Mouse (Mus musculus) left cerebral cortex, postnatal 10 days (tissue): ENCODE data around the gene D630039A03Rik. TPM values are rescaled to one million over a fixed set of nuclear protein-coding genes. Genes with fewer than 3 reads are reported as not detected.

Source experiments
- DNase-seq, 2 experiments: peaks; one replicate each; pipeline ENCODE4 v3.0.0; 2021 to 2022; ENCODE audit warnings: low spot score in 2 of 2, mixed read lengths in 1 of 2; ENCODE audit errors: extremely low spot score in 1 of 2
- intact Hi-C: fragments of 180-260 bp; cut with DNase I; formaldehyde crosslinking; loops from one replicate; pipeline ENCODE4 v1.15.1; 2025
- total RNA-seq, 2 experiments: library from RNA; stranded (reverse); gene quantifications; 2 replicates each; pipeline ENCODE4 v1.2.3; 2021

The D630039A03Rik gene
- under 1 TPM; 0.11 to 0.28 TPM for total RNA-seq

- intact Hi-C loops = no loop called here
- no peak for DNase-seq
Measured at GRCm38 (mm10) chr4:57916201-57916661, at the start of gene D630039A03Rik. TSS of gene D630039A03Rik (minus strand) at chr4:57916297.

GRCm38 (mm10) chr4:57965516-57965915, 49.4 kb upstream of the D630039A03Rik start:
- no peak for DNase-seq
- intact Hi-C loops = no loop called here

GRCm38 (mm10) chr4:57964143-57964542, 48.0 kb upstream of the D630039A03Rik start:
- no peak for DNase-seq
- intact Hi-C loops = no loop called here

- no peak for DNase-seq
- intact Hi-C loops = loop anchor here (10.0 kb wide), 2 partner anchors 116 to 296 kb away; no protein-coding TSS in a partner anchor
Measured at GRCm38 (mm10) chr4:57959056-57959455, 43.0 kb upstream of the D630039A03Rik start.

- DNase-seq = no peak
- intact Hi-C loops = loop anchor here (10.0 kb wide), 2 partner anchors 117 to 297 kb away; no protein-coding TSS in a partner anchor
Measured at GRCm38 (mm10) chr4:57958098-57958497, 42.0 kb upstream of the D630039A03Rik start.

GRCm38 (mm10) chr4:57957200-57958085, 41.3 kb upstream of the D630039A03Rik start:
- no peak for DNase-seq
- intact Hi-C loops = loop anchor here (10.0 kb wide), 2 partner anchors 117 to 297 kb away; no protein-coding TSS in a partner anchor

GRCm38 (mm10) chr4:57956029-57956960, 40.2 kb upstream of the D630039A03Rik start, which contains the start of gene Txn1:
TSS of gene Txn1 (minus strand) at chr4:57956411.
- intact Hi-C loops = loop anchor here (10.0 kb wide), 2 partner anchors 119 to 299 kb away; no protein-coding TSS in a partner anchor
- peak; percentile 89 to 97 for DNase-seq

GRCm38 (mm10) chr4:57955544-57955958, 39.5 kb upstream of the D630039A03Rik start:
- intact Hi-C loops = loop anchor here (10.0 kb wide), 2 partner anchors 119 to 299 kb away; no protein-coding TSS in a partner anchor
- DNase-seq = peak; percentile 44 to 73

- intact Hi-C loops = loop anchor here (10.0 kb wide), 2 partner anchors 120 to 300 kb away; no protein-coding TSS in a partner anchor
- DNase-seq = no peak
Measured at GRCm38 (mm10) chr4:57954991-57955390, 38.9 kb upstream of the D630039A03Rik start.

GRCm38 (mm10) chr4:57954580-57954979, 38.5 kb upstream of the D630039A03Rik start:
- DNase-seq = no peak
- intact Hi-C loops = loop anchor here (10.0 kb wide), 2 partner anchors 120 to 300 kb away; no protein-coding TSS in a partner anchor

- intact Hi-C loops = loop anchor here (10.0 kb wide), 2 partner anchors 121 to 301 kb away; no protein-coding TSS in a partner anchor
- no peak for DNase-seq
Measured at GRCm38 (mm10) chr4:57953796-57954195, 37.7 kb upstream of the D630039A03Rik start.

- intact Hi-C loops = loop anchor here (10.0 kb wide), 2 partner anchors 122 to 302 kb away; no protein-coding TSS in a partner anchor
- DNase-seq = no peak
Measured at GRCm38 (mm10) chr4:57952891-57953290, 36.8 kb upstream of the D630039A03Rik start.

GRCm38 (mm10) chr4:57952416-57952815, 36.3 kb upstream of the D630039A03Rik start:
- intact Hi-C loops = loop anchor here (10.0 kb wide), 2 partner anchors 122 to 302 kb away; no protein-coding TSS in a partner anchor
- DNase-seq = no peak

- no peak for DNase-seq
- intact Hi-C loops = loop anchor here (10.0 kb wide), 2 partner anchors 125 to 305 kb away; no protein-coding TSS in a partner anchor
Measured at GRCm38 (mm10) chr4:57949866-57950265, 33.8 kb upstream of the D630039A03Rik start.

- DNase-seq = no peak
- intact Hi-C loops = no loop called here
Measured at GRCm38 (mm10) chr4:57947476-57947875, 31.4 kb upstream of the D630039A03Rik start.

GRCm38 (mm10) chr4:57947036-57947435, 30.9 kb upstream of the D630039A03Rik start:
- intact Hi-C loops = no loop called here
- no peak for DNase-seq

GRCm38 (mm10) chr4:57942892-57943291, 26.8 kb upstream of the D630039A03Rik start:
- intact Hi-C loops = no loop called here
- DNase-seq = no peak

- DNase-seq = no peak
- intact Hi-C loops = no loop called here
Measured at GRCm38 (mm10) chr4:57940631-57941030, 24.5 kb upstream of the D630039A03Rik start.
